Comparison of ENCODE assay signal across 8 mouse cellular contexts in genomic region chr5:124043212-124043978, GRCm38 (mm10). TPM values are rescaled to one million over a fixed set of nuclear protein-coding genes. Genes with fewer than 3 reads are reported as not detected.
A peak's percentile ranks its signal among the peaks of the same experiment; 100 is the strongest.
DNase-seq lines count a peak whose midpoint lies in the region; ATAC-seq lines count a peak whose summit lies in the region.

No protein-coding gene starts in this region.

- no peaks in the 10 kb centered on the region for H3K9me3 ChIP-seq in lung, embryonic 15.5 days
- H3K9me3 ChIP-seq in embryonic facial prominence, embryonic 10.5 days: no peaks in the 10 kb centered on the region
- no peaks in the 10 kb centered on the region for H3K9me3 ChIP-seq in heart, embryonic 12.5 days (replicated peaks)
- no peaks in the 10 kb centered on the region for H3K9me3 ChIP-seq in midbrain, embryonic 11.5 days (ENCODE audit: control insufficient read depth, low read length)

- no peak overlapping the region for H3K4me3 ChIP-seq in lung, embryonic 15.5 days
- H3K4me3 ChIP-seq in embryonic facial prominence, embryonic 10.5 days: no peak overlapping the region
- H3K4me3 ChIP-seq in heart, embryonic 12.5 days: no peak overlapping the region
- H3K4me3 ChIP-seq in midbrain, embryonic 11.5 days (ENCODE audit: low read depth, low read length): no peak overlapping the region

- 0 out of 2 replicates have a peak overlapping the region, but pooled peaks have one; percentile 4 for H3K4me2 ChIP-seq in lung, embryonic 15.5 days
- H3K4me2 ChIP-seq in heart, embryonic 12.5 days: peak overlapping the region; percentile 44
- no peak overlapping the region for H3K4me2 ChIP-seq in midbrain, embryonic 11.5 days

- ATAC-seq in lung, embryonic 15.5 days (ENCODE audit: borderline replicate concordance, extremely low read depth, low FRiP score, low TSS enrichment): peak; percentile 37; the same call in 1 of the 2 replicates
- ATAC-seq in heart, embryonic 12.5 days (ENCODE audit: insufficient number of reproducible peaks, low FRiP score): peak; percentile 79
- peak; percentile 95 for ATAC-seq in midbrain, embryonic 11.5 days (ENCODE audit: low FRiP score)
- ATAC-seq in megakaryocyte progenitor cell, adult 5-6 weeks (replicated peaks; ENCODE audit: poor library complexity): no peak

- no peaks in the 10 kb centered on the region for H3K27me3 ChIP-seq in lung, embryonic 15.5 days
- H3K27me3 ChIP-seq in embryonic facial prominence, embryonic 10.5 days (replicated peaks; ENCODE audit: low read depth, poor library complexity, severe bottlenecking): no peaks in the 10 kb centered on the region
- H3K27me3 ChIP-seq in heart, embryonic 12.5 days (replicated peaks): no peaks in the 10 kb centered on the region
- no peaks in the 10 kb centered on the region for H3K27me3 ChIP-seq in midbrain, embryonic 11.5 days (ENCODE audit: control insufficient read depth, insufficient read depth, low read length)

- no peak overlapping the region for H3K9ac ChIP-seq in lung, embryonic 15.5 days
- H3K9ac ChIP-seq in heart, embryonic 12.5 days: peak overlapping the region; percentile 60
- 0 out of 2 replicates have a peak overlapping the region, but pooled peaks have one; percentile 1 for H3K9ac ChIP-seq in midbrain, embryonic 11.5 days (ENCODE audit: low read length)

- peaks cover 9% of the 10 kb centered on the region for H3K4me1 ChIP-seq in lung, embryonic 15.5 days
- H3K4me1 ChIP-seq in embryonic facial prominence, embryonic 10.5 days: peaks cover 23% of the 10 kb centered on the region
- H3K4me1 ChIP-seq in heart, embryonic 12.5 days (replicated peaks): peaks cover 68% of the 10 kb centered on the region
- H3K4me1 ChIP-seq in midbrain, embryonic 11.5 days (ENCODE audit: control insufficient read depth, insufficient read depth, low read length): peaks cover 16% of the 10 kb centered on the region

- peak overlapping the region; percentile 25; the same call in 1 of the 2 replicates for H3K27ac ChIP-seq in lung, embryonic 15.5 days
- peak overlapping the region; percentile 83 for H3K27ac ChIP-seq in embryonic facial prominence, embryonic 10.5 days (replicated peaks)
- peak overlapping the region; percentile 98 for H3K27ac ChIP-seq in heart, embryonic 12.5 days (ENCODE audit: poor library complexity, severe bottlenecking)
- peak overlapping the region; percentile 87 for H3K27ac ChIP-seq in midbrain, embryonic 11.5 days (ENCODE audit: low read depth, low read length)

- H3K36me3 ChIP-seq in lung, embryonic 15.5 days: no peaks in the 10 kb centered on the region
- no peaks in the 10 kb centered on the region for H3K36me3 ChIP-seq in embryonic facial prominence, embryonic 10.5 days (replicated peaks)
- no peaks in the 10 kb centered on the region for H3K36me3 ChIP-seq in heart, embryonic 12.5 days
- H3K36me3 ChIP-seq in midbrain, embryonic 11.5 days (ENCODE audit: control insufficient read depth, insufficient read depth, low read length): no peaks in the 10 kb centered on the region

- WGBS in lung, embryonic 15.5 days: 41% methylated on average over 10 of the region's 10 CpGs
- 28% methylated on average over 10 of the region's 10 CpGs for WGBS in embryonic facial prominence, embryonic 10.5 days
- WGBS in heart, embryonic 12.5 days: 20% methylated on average over 10 of the region's 10 CpGs
- 15% methylated on average over 10 of the region's 10 CpGs for WGBS in midbrain, embryonic 11.5 days

- DNase-seq in lung, postnatal 36 days: no peak
- peak; percentile 61 for DNase-seq in embryonic facial prominence, embryonic 10.5 days (ENCODE audit: low spot score)
- peak; percentile 76 to 81 for DNase-seq in layer of hippocampus, postnatal 10 days (ENCODE audit: low spot score in 2 of 2)
- DNase-seq in midbrain, embryonic 11.5 days (ENCODE audit: low spot score, missing footprints): peak; percentile 96
- peak; percentile 94 for DNase-seq in telencephalon, adult 2 months (ENCODE audit: low read depth, low spot score)

RNA-seq across cellular contexts. Expression of gene Vps37b, which starts 11.3 kb away (rescaled TPM):
- 38.1 and 41.3 TPM in 2 replicates for polyA plus RNA-seq in lung, embryonic 15.5 days (2015; fragmentation: Nextera tagmentation; extraction: Ambion mirVana)
- 43.8 and 47.6 TPM in 2 replicates for polyA plus RNA-seq in embryonic facial prominence, embryonic 10.5 days (2016; fragmentation: Nextera tagmentation; extraction: Ambion mirVana)
- polyA plus RNA-seq in heart, embryonic 12.5 days (2016; fragmentation: Nextera tagmentation; extraction: Ambion mirVana): 61.9 and 64.4 TPM in 2 replicates
- total RNA-seq in layer of hippocampus, postnatal 10 days (2021): 10 to 100 TPM; 38.4 to 41.6 TPM
- polyA plus RNA-seq in midbrain, embryonic 11.5 days (2014; fragmentation: Nextera tagmentation; extraction: Ambion mirVana): 45.5 and 50.7 TPM in 2 replicates
- 11.4 and 14.8 TPM in 2 replicates for total RNA-seq in megakaryocyte progenitor cell, adult 5-6 weeks (2015)
- 15.2 and 15.6 TPM in 2 replicates for total RNA-seq in megakaryocyte progenitor cell, adult 5-6 weeks (2017)

RNA-seq across cellular contexts. Expression of gene Abcb9, which starts 52.2 kb away (rescaled TPM):
- 1.9 and 3.6 TPM in 2 replicates for polyA plus RNA-seq in lung, embryonic 15.5 days (2015; fragmentation: Nextera tagmentation; extraction: Ambion mirVana)
- polyA plus RNA-seq in embryonic facial prominence, embryonic 10.5 days (2016; fragmentation: Nextera tagmentation; extraction: Ambion mirVana): 0.34 and 0.76 TPM in 2 replicates
- 1.6 and 1.7 TPM in 2 replicates for polyA plus RNA-seq in heart, embryonic 12.5 days (2016; fragmentation: Nextera tagmentation; extraction: Ambion mirVana)
- 10 to 100 TPM; 30.6 to 32.0 TPM for total RNA-seq in layer of hippocampus, postnatal 10 days (2021)
- 0.62 and 0.71 TPM in 2 replicates for polyA plus RNA-seq in midbrain, embryonic 11.5 days (2014; fragmentation: Nextera tagmentation; extraction: Ambion mirVana)
- 0.35 and 0.54 TPM in 2 replicates for total RNA-seq in megakaryocyte progenitor cell, adult 5-6 weeks (2015)
- 0.25 and 0.61 TPM in 2 replicates for total RNA-seq in megakaryocyte progenitor cell, adult 5-6 weeks (2017)

Comparison
In these comparisons a context has a peak if more than half of its experiments do, and no peak if none do; other contexts are left out.
1. H3K27ac ChIP-seq: peak in every context shown above with its lines; median percentile 98 in heart, embryonic 12.5 days; 87 in midbrain, embryonic 11.5 days; 83 in embryonic facial prominence, embryonic 10.5 days; 25 in lung, embryonic 15.5 days.